Mouse (Mus musculus): ENCODE measurements around the gene Dip2a.

Gene Dip2a

DNA sequence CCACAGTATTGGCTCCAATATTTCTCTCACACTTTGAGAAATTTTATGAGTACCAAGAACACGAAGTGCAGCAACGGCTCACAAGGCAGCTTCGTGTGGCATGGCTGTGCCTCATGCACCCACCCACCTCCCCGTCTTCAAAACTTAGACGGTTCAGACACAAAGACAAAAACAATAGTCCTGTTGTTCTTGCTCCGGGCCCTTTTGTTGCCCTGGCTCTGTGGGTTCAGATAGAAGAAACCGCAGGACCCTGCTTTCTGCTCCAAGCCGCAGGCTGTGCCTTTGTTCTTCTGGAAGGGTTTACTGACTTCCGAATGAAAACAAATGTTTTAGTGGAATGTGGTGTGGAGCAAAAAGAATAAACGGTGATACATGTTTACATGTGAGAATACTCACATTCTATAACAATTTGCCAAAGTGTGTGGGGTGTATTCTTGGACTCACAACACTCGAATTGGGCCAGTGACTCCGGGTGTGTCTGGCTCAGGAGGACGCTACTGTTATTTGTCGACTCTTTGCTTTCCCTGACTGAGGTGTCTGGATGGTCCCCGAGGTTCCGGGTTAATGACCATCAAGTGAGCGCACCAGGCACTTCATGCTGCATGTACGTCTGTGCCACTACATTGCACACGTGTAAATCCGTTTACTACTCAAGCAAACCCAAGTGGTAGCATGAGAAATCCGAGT, 97.0 kb downstream of the Dip2a start:
- in situ Hi-C loops (cut with MboI, MseI) = loop anchor here in 1 of 2 experiments (10.0 kb wide), 1 partner anchor 1427 kb away; no protein-coding TSS in a partner anchor

DNA sequence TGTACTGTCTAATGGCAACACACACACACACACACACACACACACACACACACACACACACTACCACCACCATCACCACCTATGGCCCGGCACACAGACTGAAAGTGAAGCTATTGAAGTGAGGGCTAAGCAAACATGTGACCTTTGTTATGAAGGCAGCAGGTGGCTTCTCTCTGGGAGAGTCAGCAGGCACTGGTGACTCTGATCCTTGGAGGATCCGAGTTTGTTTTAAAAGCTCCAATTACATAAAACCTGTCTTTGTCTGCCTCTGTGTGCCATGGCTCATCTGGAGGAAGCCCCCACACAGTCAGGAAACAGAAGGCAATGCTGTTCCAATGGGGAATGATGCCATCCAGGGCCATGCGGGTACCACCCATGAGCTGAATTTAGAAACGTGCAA, 98.5 kb downstream of the Dip2a start:
- in situ Hi-C loops (cut with MboI, MseI) = loop anchor here in 1 of 2 experiments (10.0 kb wide), 1 partner anchor 1428 kb away; no protein-coding TSS in a partner anchor

DNA sequence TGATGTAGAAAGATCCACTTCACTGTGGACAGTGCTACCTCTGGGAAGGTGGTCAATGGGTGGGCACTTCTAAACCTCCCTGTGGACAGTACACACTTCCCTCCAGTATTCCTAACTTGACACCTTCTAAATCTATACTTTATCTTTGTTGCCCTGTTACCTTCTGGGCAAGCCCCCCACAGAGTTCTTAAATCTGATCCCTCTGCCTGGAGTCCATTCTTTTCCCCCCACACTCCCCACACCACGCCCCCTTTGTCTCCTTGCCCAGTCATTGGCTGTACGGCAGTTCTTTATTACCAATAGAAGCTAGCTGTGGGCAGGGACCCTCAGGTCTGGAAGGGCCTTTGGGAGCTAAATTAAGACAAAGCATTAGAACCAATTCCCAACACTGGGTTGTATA, 100.0 kb downstream of the Dip2a start:
- in situ Hi-C loops (cut with MboI, MseI) = loop anchor here in 1 of 2 experiments (10.0 kb wide), 1 partner anchor 1430 kb away; no protein-coding TSS in a partner anchor

DNA sequence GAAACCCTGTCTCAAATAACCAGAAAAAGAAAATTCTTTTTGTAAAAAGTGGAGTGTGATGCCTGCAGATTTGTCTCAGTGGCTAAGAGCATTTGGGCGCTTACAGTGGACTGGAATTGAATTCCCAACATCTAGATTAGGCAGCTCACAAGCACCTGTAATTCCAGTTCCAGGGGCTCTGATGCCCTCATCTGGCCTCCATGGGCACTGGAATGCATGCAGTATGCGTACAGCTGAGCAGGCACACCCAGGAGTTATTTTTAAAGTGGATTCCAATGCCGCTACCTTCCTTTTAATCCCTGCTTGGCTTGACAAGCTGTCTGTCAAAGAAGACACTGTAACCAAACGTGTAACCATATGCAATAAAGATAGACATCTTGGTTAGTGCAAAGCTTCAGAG, 105.7 kb downstream of the Dip2a start:
- in situ Hi-C loops (cut with MboI, MseI) = no loop called here

DNA sequence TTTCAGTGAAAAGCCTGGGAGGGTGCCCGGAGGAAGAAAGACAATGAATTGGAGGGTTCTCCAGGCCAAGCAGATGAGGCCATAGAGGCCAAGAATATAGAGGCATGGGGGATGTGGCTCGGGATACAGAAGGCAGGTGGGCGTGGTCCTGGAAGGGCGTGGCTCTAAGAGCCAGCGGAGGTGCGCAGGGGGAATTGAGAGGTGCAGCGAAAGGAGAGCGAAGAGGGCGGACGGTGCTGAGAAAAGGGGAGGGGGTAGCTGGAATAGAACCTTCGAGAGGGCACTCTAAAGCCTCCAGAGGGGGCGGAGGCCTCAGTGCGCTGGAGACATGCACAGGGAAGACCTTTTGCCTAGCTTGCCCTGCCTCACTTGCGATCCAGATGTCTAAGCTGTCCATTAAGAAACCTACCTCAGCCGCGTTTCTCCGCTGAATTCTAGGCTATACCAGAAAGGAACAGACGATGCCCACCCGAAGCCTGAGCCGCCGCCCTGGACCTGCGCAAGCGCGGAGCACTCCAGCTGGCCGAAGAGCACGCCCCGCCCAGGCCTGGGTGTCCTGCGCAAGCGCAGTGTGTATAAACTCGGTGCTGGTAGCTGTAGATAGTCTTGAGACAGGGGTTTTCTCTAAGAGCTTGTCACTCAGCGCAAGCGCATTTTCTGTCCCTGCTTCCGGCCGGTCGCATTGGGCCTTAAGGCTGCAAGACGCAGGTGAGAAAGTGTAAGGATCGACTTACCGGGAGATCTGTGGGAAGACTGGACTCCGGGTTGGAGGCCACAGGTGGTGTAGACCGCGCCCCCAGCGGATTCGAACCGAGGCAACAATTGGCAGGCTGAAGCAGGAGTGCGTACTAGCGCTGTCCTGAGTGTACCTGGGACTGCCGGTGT, 107.5 kb downstream of the Dip2a start, which contains the start of gene Prmt2:
Gene Prmt2, minus strand, starts transcription at position 525 of the 885 bp plus-strand sequence.
- in situ Hi-C loops (cut with MboI, MseI) = no loop called here

DNA sequence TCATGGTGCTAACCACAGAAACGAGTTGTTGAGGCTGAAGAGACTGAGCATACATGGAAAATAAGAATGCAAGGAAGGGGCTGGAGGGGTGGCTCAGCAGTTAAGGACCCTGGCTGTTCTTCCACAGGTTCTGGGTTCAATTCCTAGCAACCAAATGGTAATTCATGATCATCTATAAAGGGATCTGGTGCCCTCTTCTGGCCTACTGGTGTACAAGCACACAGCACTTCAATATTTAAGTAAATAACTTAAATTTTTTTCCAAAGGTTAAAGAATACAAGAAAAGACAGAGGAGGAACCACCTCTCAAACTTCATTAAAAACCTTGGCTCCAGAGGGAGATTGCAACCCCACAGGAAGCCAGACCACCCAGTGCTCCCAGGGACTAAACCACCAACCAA, 115.5 kb downstream of the Dip2a start:
- in situ Hi-C loops (cut with MboI, MseI) = no loop called here

DNA sequence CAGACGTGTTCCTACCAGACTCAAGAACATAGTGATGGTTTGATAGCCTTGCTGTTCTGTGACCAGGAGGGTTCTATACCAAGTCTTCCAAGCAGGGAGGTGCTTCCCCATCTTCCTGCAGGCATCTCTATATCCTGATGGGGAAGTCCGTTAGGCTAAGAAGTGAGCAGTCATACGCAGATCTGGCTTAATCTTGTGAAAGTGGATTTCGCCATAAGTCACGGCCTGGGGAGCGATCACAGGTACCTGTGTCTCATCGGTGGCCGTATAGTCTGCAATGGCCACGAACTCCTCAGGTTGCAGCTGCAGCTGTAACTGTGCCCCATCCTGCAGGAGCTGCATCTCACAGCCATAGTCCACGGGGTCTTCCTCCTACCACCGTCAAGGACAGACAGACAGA, 119.1 kb downstream of the Dip2a start:
- in situ Hi-C loops (cut with MboI, MseI) = no loop called here

DNA sequence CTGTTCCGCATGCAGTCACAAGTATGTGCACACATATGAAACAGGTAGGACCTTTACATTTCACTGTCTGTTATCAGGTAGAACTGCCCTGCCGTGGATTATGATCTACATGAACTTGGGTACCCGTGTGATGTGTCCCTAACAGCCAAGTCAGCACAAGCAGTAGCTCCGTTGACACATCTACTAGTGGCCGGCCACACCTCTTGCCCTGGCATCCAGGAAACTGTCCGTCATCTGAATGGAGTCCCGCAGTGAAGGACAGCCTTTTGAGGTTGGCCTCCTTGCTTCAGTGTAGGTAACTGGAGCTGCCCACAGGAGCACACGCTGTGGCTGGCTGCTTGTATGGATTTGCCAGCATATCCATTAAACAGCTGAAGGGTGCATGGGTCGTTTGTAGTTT, 126.9 kb downstream of the Dip2a start:
- in situ Hi-C loops (cut with MboI, MseI) = no loop called here

DNA sequence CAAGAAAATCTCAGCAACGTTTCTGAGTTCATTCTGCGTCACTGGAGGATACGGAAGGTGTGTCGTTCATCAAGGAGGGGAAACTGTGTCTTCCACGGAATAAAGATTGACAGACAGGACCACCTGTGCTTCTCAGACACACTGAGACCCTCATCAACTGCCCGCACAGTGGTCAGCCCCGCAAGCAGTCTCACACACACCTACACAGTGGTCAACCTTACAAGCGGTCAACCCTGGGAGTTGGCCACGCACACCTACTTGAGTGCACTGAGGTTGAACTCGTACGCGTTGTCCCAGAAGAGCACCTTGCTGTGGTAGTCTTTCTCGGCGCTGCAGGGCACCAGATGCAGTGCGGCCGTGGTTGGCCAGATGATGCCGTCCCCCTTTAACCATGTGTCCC, 128.0 kb downstream of the Dip2a start:
- in situ Hi-C loops (cut with MboI, MseI) = no loop called here

DNA sequence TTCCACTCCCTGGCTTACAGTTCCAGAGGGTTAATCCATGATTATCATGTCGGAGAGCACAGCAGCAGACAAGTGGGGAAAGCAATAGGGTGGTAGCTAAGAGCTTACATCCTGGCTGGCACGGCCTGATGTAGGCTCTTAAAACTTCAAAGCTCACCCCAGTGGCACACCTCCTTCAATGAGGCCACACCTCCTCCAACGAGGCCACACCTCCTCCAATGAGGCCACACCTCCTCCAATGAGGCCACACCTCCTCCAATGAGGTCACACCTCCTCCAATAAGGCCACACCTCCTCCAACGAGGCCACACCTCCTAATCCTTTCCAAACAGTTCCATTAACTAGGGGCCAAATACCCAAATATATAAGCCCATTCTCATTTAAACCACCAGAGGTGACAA, 130.9 kb downstream of the Dip2a start:
- in situ Hi-C loops (cut with MboI, MseI) = no loop called here

DNA sequence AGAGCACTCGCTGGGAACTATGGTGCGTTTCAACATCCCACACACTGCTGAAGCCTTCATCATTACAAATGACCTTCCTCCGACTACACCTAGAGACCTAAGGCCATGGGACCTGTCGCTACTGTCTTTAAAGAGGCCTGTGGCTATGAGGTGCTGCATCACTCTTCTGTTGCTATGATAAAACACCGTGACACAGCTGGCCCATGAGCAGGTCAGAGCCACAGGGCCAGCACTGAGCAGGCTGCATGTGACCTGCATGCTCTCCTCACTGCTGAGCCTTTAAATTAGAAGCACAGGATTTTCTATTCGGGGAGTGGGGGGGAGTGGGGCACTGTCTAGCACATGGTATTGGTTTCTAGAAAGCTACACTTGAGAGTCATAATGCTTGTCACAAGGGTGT, 133.0 kb downstream of the Dip2a start:
- in situ Hi-C loops (cut with MboI, MseI) = no loop called here

DNA sequence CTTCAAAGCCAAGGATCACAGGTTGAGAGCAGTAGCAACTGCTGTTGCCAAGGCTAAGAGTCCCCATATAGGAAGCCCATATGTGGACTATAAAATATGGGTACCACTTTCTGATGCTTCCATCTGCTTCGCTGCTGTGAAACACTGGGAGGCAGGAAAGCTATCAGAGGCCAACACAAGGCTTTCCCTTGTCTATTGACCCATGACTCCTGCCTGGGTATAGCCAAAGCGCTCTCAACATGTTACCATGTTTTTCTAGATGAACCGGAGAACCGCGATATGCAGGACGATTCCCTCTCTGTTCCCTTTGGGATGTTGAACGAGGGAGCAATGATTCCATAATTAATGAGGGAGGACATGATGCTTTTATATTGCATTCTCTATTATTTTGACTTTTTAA, 134.3 kb downstream of the Dip2a start:
- in situ Hi-C loops (cut with MboI, MseI) = no loop called here

Data from T-helper 17 cell (primary cell).